Mouse (Mus musculus): Measurements from ENCODE around the gene Ogfod1. TPM values are rescaled to one million over a fixed set of nuclear protein-coding genes. Genes with fewer than 3 reads are reported as not detected.

Gene Ogfod1
- 16.6 and 20.1 TPM in 2 replicates for total RNA-seq (2012; rRNA removed)
- 23.4 and 26.9 TPM in 2 replicates for total RNA-seq (2014; rRNA removed)
- 30.5 and 31.9 TPM in 2 replicates for polyA plus RNA-seq (2012; ENCODE audit: insufficient read length, low read depth)

GRCm38 (mm10) chr8:94036944-94037524, at the start of gene Ogfod1, which contains the start of gene Nudt21:
Gene Ogfod1, plus strand, starts transcription at chr8:94037198.
Gene Nudt21, minus strand, starts transcription at chr8:94037031.
- Histone ChIP-seq H3K79me2 (replicated peaks; ENCODE audit: control insufficient read depth, extremely low read depth, insufficient read depth, poor library complexity, severe bottlenecking) (peaks cover 51% of the 10 kb centered on the region), H3K4me1 (ENCODE audit: control insufficient read depth in 1 of 2, insufficient read depth in 2 of 2) (peaks cover 9 to 41% of the 10 kb centered on the region in 2 experiments), H3K4me3 (replicated peaks in 1 of 3; ENCODE audit: low read depth in 2 of 3, low read length in 2 of 3, poor library complexity in 1 of 3) (peak within 1 kb of the TSS; percentile 84 to 99 (median 92)), H3K27me3 (replicated peaks) (no peaks in the 10 kb centered on the region), H3K9ac (ENCODE audit: insufficient read depth, low read depth) (peak within 1 kb of the TSS; percentile 97), H3K9me3 (replicated peaks; ENCODE audit: low read length) (no peaks in the 10 kb centered on the region), H3K36me3 (replicated peaks in 1 of 2; ENCODE audit: control insufficient read depth in 1 of 2, insufficient read depth in 1 of 2, low read length in 1 of 2) (peaks cover 10 to 29% of the 10 kb centered on the region in 2 experiments), H3K27ac (ENCODE audit: insufficient read depth, low read depth) (peak within 1 kb of the TSS; percentile 63), H3K4me2 (ENCODE audit: insufficient read depth, low read depth, poor library complexity, severe bottlenecking) (peak within 1 kb of the TSS; percentile 99)
- in situ Hi-C loops (cut with MboI; ENCODE audit: low pct_ligation_motif_present, low pct_unique_long_range_greater_than_20kb, low sequenced_read_pairs) (no loop called here), dilution Hi-C loops (cut with MboI; ENCODE audit: extremely low pct_ligation_motif_present, extremely low pct_unique_long_range_greater_than_20kb, low sequenced_read_pairs) (no loop called here)
- no peak for TF ChIP-seq BHLHE40 (IDR thresholded peaks at IDR 0.05; ENCODE audit: low read depth, low read length)
- TF ChIP-seq ZKSCAN1 (IDR thresholded peaks at IDR 0.05; ENCODE audit: borderline replicate concordance, low read depth, low read length) = no peak
- TF ChIP-seq NELFE (IDR thresholded peaks at IDR 0.05; ENCODE audit: low read depth, low read length) = peak; percentile 76
- no peak for TF ChIP-seq CTCF (conservative IDR thresholded peaks at IDR 0.05 in 1 of 2, IDR thresholded peaks at IDR 0.05 in 1 of 2; ENCODE audit: low read depth in 2 of 2, low read length in 2 of 2)
- TF ChIP-seq TCF12 (IDR thresholded peaks at IDR 0.05; ENCODE audit: low read depth, low read length) = peak; percentile 74; the same call in 1 of the 2 replicates
- no peak for TF ChIP-seq MEF2A (IDR thresholded peaks at IDR 0.05; ENCODE audit: borderline replicate concordance, low read depth, low read length)
- no peak for TF ChIP-seq E2F4 (IDR thresholded peaks at IDR 0.05; ENCODE audit: insufficient replicate concordance, low read depth, low read length)
- TF ChIP-seq MAX (IDR thresholded peaks at IDR 0.05; ENCODE audit: low read length) = no peak
- TF ChIP-seq CHD2 (IDR thresholded peaks at IDR 0.05; ENCODE audit: low read length) = peak; percentile 98
- peak; percentile 49 for TF ChIP-seq JUND (conservative IDR thresholded peaks at IDR 0.05; ENCODE audit: low read depth, low read length)
- TF ChIP-seq MAZ (IDR thresholded peaks at IDR 0.05; ENCODE audit: low read depth, low read length) = no peak
- no peak for TF ChIP-seq RAD21 (IDR thresholded peaks at IDR 0.05; ENCODE audit: low read depth, low read length)
- no peak for TF ChIP-seq ETS1 (conservative IDR thresholded peaks at IDR 0.05; ENCODE audit: low read depth, low read length)
- no peak for TF ChIP-seq USF1 (IDR thresholded peaks at IDR 0.05; ENCODE audit: low read depth, low read length)
- TF ChIP-seq POLR2AphosphoS2 (IDR thresholded peaks at IDR 0.05; ENCODE audit: low read depth, low read length) = no peak
- TF ChIP-seq MYC (IDR thresholded peaks at IDR 0.05; ENCODE audit: low read depth, low read length) = peak; percentile 52; the same call in 1 of the 2 replicates
- TF ChIP-seq ELF1 (IDR thresholded peaks at IDR 0.05; ENCODE audit: low read depth, low read length) = peak; percentile 90
- TF ChIP-seq SMC3 (IDR thresholded peaks at IDR 0.05; ENCODE audit: low read depth, low read length) = no peak
- TF ChIP-seq TBP (conservative IDR thresholded peaks at IDR 0.05; ENCODE audit: low read depth, low read length) = peak; percentile 81; the same call in 1 of the 2 replicates
- no peak for TF ChIP-seq CHD1 (IDR thresholded peaks at IDR 0.05; ENCODE audit: low read depth, low read length)
- TF ChIP-seq UBTF (IDR thresholded peaks at IDR 0.05; ENCODE audit: low read depth, low read length) = no peak; the same call in 1 of the 2 replicates
- TF ChIP-seq KAT2A (IDR thresholded peaks at IDR 0.05; ENCODE audit: insufficient replicate concordance, low read length) = peak; percentile 98
- TF ChIP-seq POLR2A (IDR thresholded peaks at IDR 0.05; ENCODE audit: low read depth, low read length) = peak; percentile 91
- TF ChIP-seq USF2 (conservative IDR thresholded peaks at IDR 0.05; ENCODE audit: low read depth, low read length) = no peak
- no peak for TF ChIP-seq PAX5 (IDR thresholded peaks at IDR 0.05; ENCODE audit: low read length)
- no peak for TF ChIP-seq EP300 (IDR thresholded peaks at IDR 0.05; ENCODE audit: low read length)
- peak; percentile 51; the same call in 1 of the 2 replicates for TF ChIP-seq NRF1 (IDR thresholded peaks at IDR 0.05; ENCODE audit: low read depth, low read length)
- peak; percentile 80; the same call in 1 of the 2 replicates for TF ChIP-seq MXI1 (IDR thresholded peaks at IDR 0.05; ENCODE audit: low read depth, low read length)
- no peak; the same call in 1 of the 2 replicates for TF ChIP-seq IRF4 (IDR thresholded peaks at IDR 0.05; ENCODE audit: low read depth, low read length)
- peak; percentile 72 for TF ChIP-seq SIN3A (IDR thresholded peaks at IDR 0.05; ENCODE audit: low read length)
- TF ChIP-seq MAFK (IDR thresholded peaks at IDR 0.05; ENCODE audit: insufficient replicate concordance, low read length) = no peak
- TF ChIP-seq HCFC1 (IDR thresholded peaks at IDR 0.05; ENCODE audit: low read depth, low read length) = peak; percentile 93
- TF ChIP-seq ZC3H11A (IDR thresholded peaks at IDR 0.05; ENCODE audit: low read depth, low read length) = no peak
- TF ChIP-seq RCOR1 (conservative IDR thresholded peaks at IDR 0.05; ENCODE audit: low read depth, low read length) = no peak
- TF ChIP-seq ZMIZ1 (IDR thresholded peaks at IDR 0.05; ENCODE audit: low read depth, low read length) = no peak
- TF ChIP-seq ZNF384 (IDR thresholded peaks at IDR 0.05; ENCODE audit: low read depth, low read length) = no peak
- TF ChIP-seq JUN (IDR thresholded peaks at IDR 0.05; ENCODE audit: insufficient read depth, low read depth, low read length) = peak; percentile 73
- peak; percentile 61; the same call in 1 of the 2 replicates for TF ChIP-seq GABPA (IDR thresholded peaks at IDR 0.05; ENCODE audit: insufficient replicate concordance, low read depth, low read length)
- peak; percentile 99 for DNase-seq (ENCODE audit: extremely low read depth)
